Mouse (Mus musculus) thymus, adult 2 months (tissue): ENCODE measurements at regions not wholly inside any gene's neighbourhood (a gene's known extent, or its start where the extent isn't known, plus 50 kb on each side); places are given as distances from the start of the nearest gene placed in this dataset.

Source experiments
- CTCF ChIP-seq: fragments of 200-500 bp; IDR thresholded peaks from 2 replicates; pipeline ENCODE4 v1.5.1; 2012; ENCODE audit warnings: mild to moderate bottlenecking, control low read depth, low read length, moderate library complexity, borderline replicate concordance; ENCODE audit not compliant: control insufficient read depth, poor library complexity, insufficient read depth; ENCODE audit errors: extremely low read depth
- POLR2A ChIP-seq: fragments of 200-500 bp; IDR thresholded peaks from 2 replicates; pipeline ENCODE4 v1.6.1; 2012; ENCODE audit warnings: mild to moderate bottlenecking, low read length, control low read depth, moderate library complexity; ENCODE audit not compliant: control insufficient read depth, poor library complexity, insufficient read depth; ENCODE audit errors: extremely low read depth

DNA sequence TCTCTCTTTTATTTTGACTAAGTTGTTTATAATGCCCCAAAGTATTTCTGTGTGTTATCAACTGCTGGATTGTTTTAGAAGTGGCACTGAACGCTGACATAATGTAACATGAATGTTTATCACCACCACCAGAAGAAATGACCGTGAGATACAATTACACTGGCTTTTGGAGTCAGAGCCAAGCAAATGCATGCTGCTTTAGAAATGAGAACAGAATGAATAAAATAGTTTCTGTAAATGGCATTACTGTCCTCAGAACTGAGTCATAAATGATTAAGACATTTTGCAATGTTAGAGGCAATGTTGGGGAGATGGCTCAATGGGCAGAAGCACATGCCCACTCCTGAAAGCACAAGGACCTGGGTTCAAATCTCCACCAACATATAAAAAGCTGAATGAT, 88.7 kb downstream of the Axin2 start:
- no peak for TF ChIP-seq CTCF
- no peak for TF ChIP-seq POLR2A
